Mouse (Mus musculus) adrenal gland, postnatal 14 days (tissue): Measurements from ENCODE around the gene Olfr1232. TPM values are rescaled to one million over a fixed set of nuclear protein-coding genes. Genes with fewer than 3 reads are reported as not detected.

ENCODE experiments used
- DNase-seq: peaks from one replicate; pipeline ENCODE4 v3.0.0; 2021; ENCODE audit warnings: mixed read lengths
- long read RNA-seq, 2 experiments: library from polyadenylated mRNA; stranded (forward); transcript quantifications; one replicate each; pipeline ENCODE4 v2.0.0; 2021
- total RNA-seq: library from RNA; stranded (reverse); gene quantifications from 2 replicates; pipeline ENCODE4 v1.2.3, GENCODE M21; 2021

Gene Olfr1232
- total RNA-seq: not detected in 2 replicates
- long read RNA-seq, experiment 1: 0 reads
- long read RNA-seq, experiment 2: 0 reads

DNA sequence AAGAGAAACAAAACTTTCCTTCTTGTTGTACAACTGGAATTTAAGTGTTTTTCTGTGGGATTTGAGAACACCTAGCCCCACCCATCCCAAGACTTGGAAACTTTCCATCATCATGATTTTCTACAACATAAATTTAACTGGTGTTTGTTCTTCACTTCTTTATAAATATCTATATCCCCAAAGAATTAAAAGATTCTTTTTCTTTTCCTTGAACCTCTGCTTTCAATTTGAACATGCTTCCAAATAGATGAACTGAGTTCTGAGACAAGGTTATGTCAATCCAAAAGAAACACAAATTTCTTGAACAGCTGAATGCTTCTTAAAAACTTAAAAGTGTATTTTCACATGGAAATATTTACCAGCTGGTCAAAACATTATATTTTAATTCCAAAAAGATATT is at the start of gene Olfr1232:
Gene Olfr1232 (minus strand): TSS at position 101 of the 400 bp plus-strand sequence.
- DNase-seq: no peak

DNA sequence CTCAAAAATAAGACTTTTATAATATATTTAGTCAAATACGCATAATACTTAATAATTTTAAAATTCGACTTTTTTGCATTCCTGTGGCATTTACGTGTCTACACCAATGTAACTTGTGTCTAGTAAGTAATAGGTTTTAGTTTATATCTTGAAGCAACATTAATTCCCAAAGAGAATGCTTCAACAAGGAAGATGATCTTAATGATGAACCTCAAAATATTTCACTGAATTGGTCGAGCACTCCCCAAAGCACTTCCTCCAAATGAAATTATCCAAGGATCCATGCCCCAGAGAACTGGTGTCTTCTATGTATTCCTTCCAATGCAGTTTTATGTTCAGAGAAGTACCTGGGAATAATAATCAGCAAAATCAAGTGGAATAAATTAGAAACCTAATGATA is 35.3 kb upstream of the Olfr1232 start, which contains the start of gene Olfr1234:
Gene Olfr1234 (minus strand): TSS at position 101 of the 400 bp plus-strand sequence.
- DNase-seq: no peak

DNA sequence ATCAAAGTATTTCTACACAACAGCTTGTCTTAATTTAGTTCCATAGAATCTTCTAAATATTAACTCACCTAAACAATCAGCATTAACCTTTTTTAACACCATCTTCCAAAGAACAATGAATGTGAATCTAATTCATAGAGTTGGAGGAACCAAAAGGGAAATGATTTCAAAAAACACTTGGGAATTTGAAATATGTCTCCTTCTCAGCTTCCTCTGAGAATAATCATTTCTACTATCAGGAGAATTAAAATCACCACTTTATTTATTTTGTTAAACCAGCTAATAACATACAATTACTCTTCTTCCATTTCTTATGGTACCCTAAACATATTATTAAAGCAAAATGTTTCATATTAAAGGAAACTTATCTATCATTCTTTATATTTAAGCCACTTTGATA is 12.8 kb upstream of the Olfr1232 start, which contains the start of gene Olfr1233:
Gene Olfr1233 (minus strand): TSS at position 101 of the 400 bp plus-strand sequence.
- no peak for DNase-seq

DNA sequence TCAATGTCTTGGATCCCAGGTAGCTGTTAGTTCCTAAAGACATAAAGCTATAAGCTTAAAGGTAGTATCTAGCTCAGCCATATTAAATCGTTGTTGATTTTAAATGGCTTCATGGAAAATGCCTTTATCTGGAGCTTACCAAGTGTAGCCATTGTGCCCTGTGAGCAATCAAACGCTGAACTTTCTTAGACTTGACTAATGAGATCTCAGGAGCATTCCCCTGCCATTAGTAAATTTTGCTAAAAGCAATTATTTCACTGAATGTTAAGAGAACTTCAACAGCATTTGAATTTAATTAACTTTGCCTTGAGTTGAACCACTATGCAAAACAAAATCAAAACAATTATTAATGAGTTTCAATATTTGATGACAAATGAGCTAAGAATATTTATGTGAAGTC is 22.5 kb downstream of the Olfr1232 start, which contains the start of gene Olfr1231:
Gene Olfr1231 (minus strand): TSS at position 101 of the 400 bp plus-strand sequence.
- DNase-seq: no peak

DNA sequence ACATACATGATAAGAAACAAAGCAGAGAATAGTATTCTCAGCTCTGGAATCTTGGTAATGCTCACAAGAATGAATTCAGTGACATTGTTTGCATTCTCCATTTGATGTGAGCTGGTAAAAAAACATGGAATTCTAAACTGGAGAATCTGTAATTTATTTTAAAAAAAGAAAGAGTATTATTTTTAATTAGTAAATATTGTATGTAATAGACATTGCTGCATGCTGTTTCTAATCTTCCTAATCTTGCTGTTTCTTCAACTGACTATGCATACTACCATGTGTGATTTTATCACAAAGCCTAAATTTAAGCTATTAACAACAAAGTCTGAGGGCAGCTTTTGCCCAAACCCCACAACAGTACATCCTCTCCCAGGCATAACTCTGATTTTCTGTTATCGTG is 32.3 kb downstream of the Olfr1232 start, which contains the start of gene Olfr1230:
Gene Olfr1230 (minus strand): TSS at position 101 of the 400 bp plus-strand sequence.
- DNase-seq: no peak

DNA sequence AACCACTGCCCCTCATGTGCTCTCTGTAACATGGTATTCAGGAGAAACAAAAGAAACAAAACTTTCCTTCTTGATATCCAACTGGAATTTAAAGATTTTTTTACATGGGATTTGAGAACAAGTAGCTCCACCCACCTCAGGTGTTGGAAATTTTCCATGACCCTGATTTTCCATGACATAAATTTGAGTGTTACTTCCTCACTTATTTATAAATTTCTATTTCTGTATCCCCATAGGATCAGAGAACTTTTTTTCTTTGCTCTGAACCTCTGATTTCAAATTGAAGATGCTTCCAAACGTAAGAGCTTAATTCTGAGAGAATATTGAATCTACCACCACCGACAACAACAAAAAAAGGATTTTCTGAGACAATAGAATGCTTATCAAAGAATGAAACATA is 41.6 kb downstream of the Olfr1232 start, which contains the start of gene Olfr1229:
Gene Olfr1229 (minus strand): TSS at position 101 of the 400 bp plus-strand sequence.
- no peak for DNase-seq

Other genes with a start within 250 kb of the Olfr1232 start
- gene Olfr1219, start 246.2 kb downstream of the Olfr1232 start, total RNA-seq: not detected in 2 replicates
- not detected in 2 replicates for gene Olfr1220, start 222.8 kb downstream of the Olfr1232 start, total RNA-seq
- gene Olfr1221, start 212.4 kb downstream of the Olfr1232 start, total RNA-seq: not detected in 2 replicates
- gene Olfr1222, start 196.6 kb downstream of the Olfr1232 start, total RNA-seq: not detected in 2 replicates
- gene Olfr1223, start 178.1 kb downstream of the Olfr1232 start, total RNA-seq: not detected in 2 replicates
- not detected in 2 replicates for gene Olfr1224-ps1, start 165.6 kb downstream of the Olfr1232 start, total RNA-seq
- gene Olfr1225, start 155.0 kb downstream of the Olfr1232 start, total RNA-seq: not detected in 2 replicates
- not detected in 2 replicates for gene Olfr1226, start 129.6 kb downstream of the Olfr1232 start, total RNA-seq
- gene Olfr1228, start 75.6 kb downstream of the Olfr1232 start, total RNA-seq: not detected in 2 replicates
- gene Olfr1229, start 41.7 kb downstream of the Olfr1232 start, total RNA-seq: not detected in 2 replicates
- gene Olfr1230, start 32.4 kb downstream of the Olfr1232 start, total RNA-seq: not detected in 2 replicates
- gene Olfr1231, start 22.6 kb downstream of the Olfr1232 start, total RNA-seq: not detected in 2 replicates
- not detected in 2 replicates for gene Olfr1233, start 12.7 kb upstream of the Olfr1232 start, total RNA-seq
- gene Olfr1234, start 35.2 kb upstream of the Olfr1232 start, total RNA-seq: not detected in 2 replicates
- not detected in 2 replicates for gene Olfr1238, start 80.0 kb upstream of the Olfr1232 start, total RNA-seq
- not detected in 2 replicates for gene Olfr1239, start 90.7 kb upstream of the Olfr1232 start, total RNA-seq
- gene Olfr1240, start 113.3 kb upstream of the Olfr1232 start, total RNA-seq: not detected in 2 replicates
- not detected in 2 replicates for gene Olfr1241, start 157.5 kb upstream of the Olfr1232 start, total RNA-seq
- not detected in 2 replicates for gene Olfr1242, start 168.7 kb upstream of the Olfr1232 start, total RNA-seq
- gene Olfr1243, start 201.8 kb upstream of the Olfr1232 start, total RNA-seq: not detected in 2 replicates
- gene Olfr1245, start 248.8 kb upstream of the Olfr1232 start, total RNA-seq: not detected in 2 replicates